Mouse (Mus musculus): ENCODE measurements around the gene Olfr1347.

GRCm38 (mm10) chr7:6466951-6467350, 32.6 kb downstream of the Olfr1347 start, which contains the start of gene Olfr1346:
- no peak for TF ChIP-seq CHD2 (IDR thresholded peaks at IDR 0.05; ENCODE audit: low read depth, low read length)
- no peak for TF ChIP-seq HCFC1 (IDR thresholded peaks at IDR 0.05; ENCODE audit: borderline replicate concordance, insufficient read depth, low read length)

Data from ES-E14 (cell line).